Mouse (Mus musculus) gastrocnemius, postnatal 10 days (tissue): Measurements from ENCODE around the gene Plscr4. TPM values are rescaled to one million over a fixed set of nuclear protein-coding genes. Genes with fewer than 3 reads are reported as not detected.

Source experiments
- DNase-seq: peaks from one replicate; pipeline ENCODE4 v3.0.0; 2021; ENCODE audit warnings: mixed read lengths
- total RNA-seq, 2 experiments: library from RNA; stranded (reverse); gene quantifications; 2 replicates each; pipeline ENCODE4 v1.2.3; 2021

Plscr4 gene
- total RNA-seq, 2 experiments from 2014 or later, result 5.3 to 6.5 TPM

DNA sequence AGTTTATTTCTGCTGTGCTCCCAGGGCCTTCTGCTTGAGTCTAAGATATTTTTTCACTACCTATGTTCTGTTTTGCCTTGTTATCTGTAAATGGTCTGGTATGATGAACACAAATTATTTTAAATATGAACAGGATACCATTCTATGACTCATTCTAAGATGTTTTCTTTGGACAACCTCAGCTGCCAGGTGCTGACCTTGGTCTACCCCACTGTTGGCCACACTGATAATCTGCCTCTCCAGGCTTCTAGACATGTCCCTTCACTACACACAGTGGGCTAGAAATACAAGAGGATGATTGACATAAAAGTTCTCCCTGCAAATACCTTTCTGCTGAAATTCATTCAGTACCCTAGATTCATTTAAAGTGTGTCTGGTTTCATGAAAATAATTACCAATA lies 54.5 kb downstream of the Plscr4 start:
- DNase-seq, result no peak

DNA sequence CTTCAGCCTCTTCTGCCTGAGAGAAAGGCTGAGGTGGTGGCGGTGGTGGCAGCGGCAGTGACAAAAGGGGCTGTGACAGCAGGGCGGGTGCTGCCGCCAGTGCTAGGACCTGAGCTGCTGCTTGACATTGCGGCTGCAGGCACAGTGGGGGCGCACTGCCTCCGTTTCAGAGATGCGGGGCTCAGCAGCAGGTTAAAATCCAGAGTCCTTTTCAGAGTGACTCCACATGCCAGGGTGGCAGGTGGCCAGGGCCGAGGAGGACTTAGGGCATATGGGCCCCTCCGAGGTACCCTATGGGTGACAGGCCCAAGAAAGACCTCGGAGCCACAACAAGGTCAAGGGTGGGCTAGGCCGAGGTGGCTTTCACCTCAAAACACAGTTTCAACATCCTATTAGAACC lies 59.9 kb downstream of the Plscr4 start:
- DNase-seq, result no peak

DNA sequence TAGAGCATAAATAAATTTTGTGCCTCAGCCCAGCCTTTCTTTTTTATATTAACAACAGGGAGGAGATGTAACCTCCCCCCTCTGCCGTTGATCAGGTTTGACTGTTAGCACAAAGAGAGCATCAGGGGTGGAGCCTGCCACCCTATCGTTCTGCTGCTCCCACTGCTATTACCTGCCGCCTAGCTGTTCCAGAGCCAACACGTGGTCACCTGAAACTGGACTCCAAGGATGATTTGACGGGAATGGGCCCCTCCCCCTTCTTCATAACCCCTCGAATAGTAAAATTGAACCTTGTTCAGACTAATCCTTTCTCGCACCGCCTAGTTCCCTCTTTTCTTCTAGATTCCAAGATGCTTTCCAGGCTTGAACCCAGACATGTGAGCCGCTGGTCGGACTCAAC lies 63.6 kb downstream of the Plscr4 start:
- DNase-seq, result no peak

DNA sequence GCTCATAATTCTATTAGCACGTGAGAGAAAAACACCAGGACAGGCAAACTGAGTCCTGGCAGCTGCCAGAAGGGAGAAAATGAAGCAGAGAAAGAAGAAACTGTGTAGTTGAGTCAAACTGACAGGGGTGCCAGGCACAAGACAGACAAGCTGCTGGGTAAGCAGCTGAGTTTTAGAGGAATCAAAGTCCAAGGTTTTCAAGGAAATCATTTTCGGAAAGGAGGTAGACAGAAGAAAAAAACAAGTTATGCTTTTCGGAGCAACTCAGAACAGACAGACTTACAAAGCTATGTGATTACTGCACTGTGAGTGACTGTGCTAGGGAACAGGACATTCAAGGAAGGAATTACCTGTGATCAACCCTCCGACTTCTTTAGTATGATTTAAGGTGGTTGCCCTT lies 67.3 kb downstream of the Plscr4 start:
- DNase-seq, result no peak

DNA sequence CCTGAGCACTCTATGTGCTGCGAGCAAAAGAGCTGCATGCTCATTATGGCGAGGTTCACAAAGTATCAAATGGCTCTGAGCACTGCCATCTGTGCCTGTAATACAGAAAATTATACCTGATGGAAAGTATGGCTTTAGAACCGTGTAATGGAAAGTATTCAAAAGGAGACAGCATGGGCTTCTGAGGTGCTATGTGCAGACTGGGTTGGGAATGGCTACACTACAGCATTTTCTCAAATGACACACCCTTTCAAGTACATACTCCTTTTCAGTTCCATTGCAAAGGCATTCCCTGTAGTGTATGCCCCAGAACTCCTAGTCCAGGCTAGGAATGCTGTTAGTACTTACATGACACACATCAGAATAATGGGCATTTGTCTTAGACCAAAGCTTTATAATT lies 72.9 kb downstream of the Plscr4 start:
- no peak for DNase-seq

DNA sequence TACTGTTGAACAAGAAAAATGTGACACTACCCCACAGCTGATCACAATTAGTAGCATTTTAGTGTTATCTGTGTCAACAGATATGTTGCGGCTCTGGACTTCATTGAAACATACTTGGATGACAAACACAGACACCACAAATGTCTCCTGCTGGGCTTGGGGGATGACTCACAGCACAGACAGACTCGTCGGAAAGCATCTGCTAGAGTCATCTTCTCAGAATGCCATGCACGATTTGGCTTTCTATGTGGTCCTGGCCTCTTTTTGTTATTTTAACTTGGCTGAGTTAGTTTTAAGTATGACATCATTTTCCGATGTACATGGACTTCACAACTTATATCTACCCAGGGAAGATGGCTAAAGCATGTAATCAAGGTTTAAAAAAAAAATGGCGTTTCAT lies 80.6 kb downstream of the Plscr4 start:
- no peak for DNase-seq

DNA sequence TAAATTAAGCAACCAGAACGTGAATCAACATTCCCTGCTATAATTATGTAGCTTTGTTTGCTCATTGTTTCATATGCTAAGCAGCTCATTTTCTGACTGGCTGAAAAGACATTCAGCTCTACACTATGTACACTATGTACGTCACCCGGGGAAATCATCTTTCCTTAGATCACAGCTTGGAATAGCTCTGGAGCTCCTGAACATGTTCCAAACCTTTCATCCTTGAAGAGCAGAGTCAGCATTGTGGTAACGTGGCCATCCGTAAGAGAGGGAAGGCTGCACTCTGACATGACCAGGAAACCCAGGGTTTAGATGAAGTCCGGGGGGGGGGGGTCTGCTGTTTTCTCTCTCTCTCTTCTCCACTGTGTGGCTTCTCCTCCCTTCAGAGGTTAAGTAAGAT lies 81.0 kb downstream of the Plscr4 start:
- no peak for DNase-seq

Other genes starting within 250 kb of the Plscr4 start
- 1 to 10 TPM; 1.7 to 2.6 TPM for gene Plscr1, start 207.6 kb upstream of the Plscr4 start, total RNA-seq
- 1 to 10 TPM; 1.4 to 1.5 TPM for gene Plscr2, start 181.8 kb upstream of the Plscr4 start, total RNA-seq
- not detected for gene 1700057G04Rik, start 148.0 kb upstream of the Plscr4 start, total RNA-seq
- 10 to 100 TPM; 12.1 to 23.8 TPM for gene Plod2, start 84.8 kb downstream of the Plscr4 start, total RNA-seq